In genomic region chr8:107116023-107116422, GRCm38 (mm10) we compare ENCODE assay signal across 9 mouse cellular contexts. TPM values are rescaled to one million over a fixed set of nuclear protein-coding genes. Genes with fewer than 3 reads are reported as not detected.
A peak's percentile ranks its signal among the peaks of the same experiment; 100 is the strongest.
DNase-seq lines count a peak whose midpoint lies in the region; ATAC-seq and TF ChIP-seq lines count a peak whose summit lies in the region.
"Had no signal": no experiment of that assay in that cellular context is flagged by ENCODE, and none has a peak within 500 bp of the region (broad histone marks: within the 10 kb centered on the region; RNA-seq: fewer than 3 reads in every experiment).

No protein-coding gene starts in this region.

- no peaks in the 10 kb centered on the region for H3K9me3 ChIP-seq in embryonic facial prominence, embryonic 10.5 days
- H3K9me3 ChIP-seq in lung, postnatal 0 days (ENCODE audit: low read length): no peaks in the 10 kb centered on the region

- peak; percentile 91 for DNase-seq in ES-CJ7 (ENCODE audit: low read depth, low spot score)
- DNase-seq in adrenal gland, postnatal 10 days: peak; percentile 89
- DNase-seq in embryonic facial prominence, embryonic 10.5 days (ENCODE audit: low spot score): peak; percentile 76
- DNase-seq in heart, postnatal 10 days: peak; percentile 90 to 93
- peak; percentile 76 to 83 for DNase-seq in layer of hippocampus, adult 2 months (ENCODE audit: low spot score in 2 of 2)
- peak; percentile 91 for DNase-seq in lung, postnatal 0 days (ENCODE audit: low spot score)
- DNase-seq in right cerebral cortex, adult 18-20 months: peak; percentile 84
- peak; percentile 85 for DNase-seq in thymus, postnatal 4 days

- H3K9ac ChIP-seq in lung, postnatal 0 days (replicated peaks; ENCODE audit: low read depth): no peak overlapping the region

- H3K27me3 ChIP-seq in embryonic facial prominence, embryonic 10.5 days (replicated peaks; ENCODE audit: low read depth, poor library complexity, severe bottlenecking): no peaks in the 10 kb centered on the region
- no peaks in the 10 kb centered on the region for H3K27me3 ChIP-seq in lung, postnatal 0 days (replicated peaks; ENCODE audit: insufficient read depth, low read length)

- H3K4me2 ChIP-seq in lung, postnatal 0 days (replicated peaks; ENCODE audit: low read depth, low read length): no peak overlapping the region

- 23% methylated on average over 11 of the region's 11 CpGs for WGBS in embryonic facial prominence, embryonic 10.5 days
- 6% methylated on average over 11 of the region's 11 CpGs for WGBS in lung, postnatal 0 days

- H3K4me1 ChIP-seq in embryonic facial prominence, embryonic 10.5 days: peaks cover 26% of the 10 kb centered on the region
- H3K4me1 ChIP-seq in lung, postnatal 0 days (ENCODE audit: insufficient read depth, low read depth, low read length): peaks cover 3% of the 10 kb centered on the region; the same call in 1 of the 2 replicates

- no peaks in the 10 kb centered on the region for H3K36me3 ChIP-seq in embryonic facial prominence, embryonic 10.5 days (replicated peaks)
- no peaks in the 10 kb centered on the region for H3K36me3 ChIP-seq in lung, postnatal 0 days (ENCODE audit: insufficient read depth, low read length)

- peak; percentile 87 for TF ChIP-seq CTCF in layer of hippocampus, adult 2 months (conservative IDR thresholded peaks at IDR 0.05)
- TF ChIP-seq CTCF in lung, postnatal 0 days (IDR thresholded peaks at IDR 0.05): peak; percentile 83

- H3K4me3 ChIP-seq in embryonic facial prominence, embryonic 10.5 days: no peak overlapping the region
- no peak overlapping the region for H3K4me3 ChIP-seq in layer of hippocampus, adult 2 months
- no peak overlapping the region for H3K4me3 ChIP-seq in lung, postnatal 0 days (ENCODE audit: low read depth, low read length)

- intact Hi-C loops in heart, postnatal 10 days (cut with DNase I): loop anchor here (1.0 to 10.0 kb wide), 2 partner anchors 208 to 459 kb away; no protein-coding TSS in a partner anchor

- no peak for TF ChIP-seq EP300 in lung, postnatal 0 days (IDR thresholded peaks at IDR 0.05)

- no peak overlapping the region for H3K27ac ChIP-seq in embryonic facial prominence, embryonic 10.5 days (replicated peaks)
- H3K27ac ChIP-seq in layer of hippocampus, adult 2 months: peak overlapping the region; percentile 37; the same call in 1 of the 2 replicates
- 0 out of 2 replicates have a peak overlapping the region, but pooled peaks have one; percentile 47 for H3K27ac ChIP-seq in lung, postnatal 0 days (ENCODE audit: low read length)
- H3K27ac ChIP-seq: macrophage had no signal

- peak; percentile 58 for ATAC-seq in lung, postnatal 0 days

RNA-seq across cellular contexts. Expression of gene Terf2, which starts 19.7 kb away (rescaled TPM):
- 10 to 100 TPM; 22.0 to 26.4 TPM for total RNA-seq in adrenal gland, postnatal 10 days (2021)
- polyA plus RNA-seq in embryonic facial prominence, embryonic 10.5 days (2016; fragmentation: Nextera tagmentation; extraction: Ambion mirVana): 18.5 and 20.5 TPM in 2 replicates
- total RNA-seq in heart, postnatal 10 days (2021): 10 to 100 TPM; 18.0 to 18.1 TPM
- 10 to 100 TPM; 32.7 to 39.2 TPM for total RNA-seq in layer of hippocampus, adult 2 months (2021)
- polyA plus RNA-seq in lung, postnatal 0 days (2015; fragmentation: Nextera tagmentation; extraction: Ambion mirVana): 13.1 and 13.2 TPM in 2 replicates

RNA-seq across cellular contexts. Expression of gene Cyb5b, which starts 34.4 kb away (rescaled TPM):
- 100 to 1,000 TPM; 216 to 248 TPM for total RNA-seq in adrenal gland, postnatal 10 days (2021)
- polyA plus RNA-seq in embryonic facial prominence, embryonic 10.5 days (2016; fragmentation: Nextera tagmentation; extraction: Ambion mirVana): 138 and 149 TPM in 2 replicates
- 10 to 100 TPM; 47.0 to 48.9 TPM for total RNA-seq in heart, postnatal 10 days (2021)
- total RNA-seq in layer of hippocampus, adult 2 months (2021): 100 to 1,000 TPM; 103 to 104 TPM
- polyA plus RNA-seq in lung, postnatal 0 days (2015; fragmentation: Nextera tagmentation; extraction: Ambion mirVana): 58.4 and 63.1 TPM in 2 replicates

RNA-seq across cellular contexts. Expression of gene Tmed6, which starts 50.6 kb away (rescaled TPM):
- total RNA-seq in adrenal gland, postnatal 10 days (2021): not detected
- polyA plus RNA-seq in embryonic facial prominence, embryonic 10.5 days (2016; fragmentation: Nextera tagmentation; extraction: Ambion mirVana): not detected in 2 replicates
- total RNA-seq in heart, postnatal 10 days (2021): not detected
- under 1 TPM in 1 of 2 experiments, not detected in 1; 0.42 TPM for total RNA-seq in layer of hippocampus, adult 2 months (2021)
- 2.3 and 2.4 TPM in 2 replicates for polyA plus RNA-seq in lung, postnatal 0 days (2015; fragmentation: Nextera tagmentation; extraction: Ambion mirVana)
- polyA plus RNA-seq: macrophage had no signal

RNA-seq across cellular contexts. Expression of gene Nip7, which starts 59.3 kb away (rescaled TPM):
- 10 to 100 TPM; 32.9 to 48.6 TPM for total RNA-seq in adrenal gland, postnatal 10 days (2021)
- polyA plus RNA-seq in embryonic facial prominence, embryonic 10.5 days (2016; fragmentation: Nextera tagmentation; extraction: Ambion mirVana): 122 and 123 TPM in 2 replicates
- 10 to 100 TPM; 24.9 to 28.8 TPM for total RNA-seq in heart, postnatal 10 days (2021)
- 10 to 100 TPM; 43.5 to 46.2 TPM for total RNA-seq in layer of hippocampus, adult 2 months (2021)
- 33.5 and 37.3 TPM in 2 replicates for polyA plus RNA-seq in lung, postnatal 0 days (2015; fragmentation: Nextera tagmentation; extraction: Ambion mirVana)

RNA-seq across cellular contexts. Expression of gene Cog8, which starts 59.5 kb away (rescaled TPM):
- total RNA-seq in adrenal gland, postnatal 10 days (2021): 10 to 100 TPM; 24.2 to 26.6 TPM
- 40.5 and 41.3 TPM in 2 replicates for polyA plus RNA-seq in embryonic facial prominence, embryonic 10.5 days (2016; fragmentation: Nextera tagmentation; extraction: Ambion mirVana)
- total RNA-seq in heart, postnatal 10 days (2021): 10 to 100 TPM; 18.9 to 22.1 TPM
- 10 to 100 TPM; 27.8 to 32.5 TPM for total RNA-seq in layer of hippocampus, adult 2 months (2021)
- 24.3 and 25.9 TPM in 2 replicates for polyA plus RNA-seq in lung, postnatal 0 days (2015; fragmentation: Nextera tagmentation; extraction: Ambion mirVana)
